Mouse (Mus musculus) kidney, postnatal 0 days (tissue): ENCODE measurements around the gene Lepr. TPM values are rescaled to one million over a fixed set of nuclear protein-coding genes. Genes with fewer than 3 reads are reported as not detected.

Experiments
- ATAC-seq: fragments of 200-750 bp; cut with Nextera tagmentation; replicated peaks from 2 replicates; pipeline ENCODE4 v1.8.0; 2017; ENCODE audit warnings: low read depth, moderate number of reproducible peaks, moderate TSS enrichment, moderate library complexity; ENCODE audit not compliant: low FRiP score
- DNase-seq: peaks from one replicate; pipeline ENCODE4 v3.0.0-alpha.2; 2016; ENCODE audit warnings: low spot score
- H3K27ac ChIP-seq: fragments of 300-500 bp; sonication (generic); 2 replicates; pipeline ENCODE4 v1.5.1; 2014; ENCODE audit warnings: mild to moderate bottlenecking
- H3K27me3 ChIP-seq: fragments of 300-500 bp; sonication (generic); 2 replicates; pipeline ENCODE4 v1.6.1; 2014; ENCODE audit warnings: low read length, mixed read lengths; ENCODE audit not compliant: insufficient read depth
- H3K36me3 ChIP-seq: fragments of 300-500 bp; sonication (generic); 2 replicates; pipeline ENCODE4 v1.6.1; 2014; ENCODE audit warnings: low read length, mixed read lengths; ENCODE audit not compliant: insufficient read depth
- H3K4me1 ChIP-seq: fragments of 300-500 bp; sonication (generic); replicated peaks from 2 replicates; pipeline ENCODE4 v1.6.1; 2014; ENCODE audit warnings: antibody characterized with exemption, low read length, mixed read lengths; ENCODE audit not compliant: insufficient read depth
- H3K4me2 ChIP-seq: fragments of 300-500 bp; sonication (generic); 2 replicates; pipeline ENCODE4 v1.6.1; 2014; ENCODE audit warnings: mild to moderate bottlenecking, low read length, moderate library complexity, mixed read lengths
- H3K4me3 ChIP-seq: fragments of 300-500 bp; sonication (generic); replicated peaks from 2 replicates; pipeline ENCODE4 v1.5.1; 2014; ENCODE audit warnings: low read depth, low read length
- H3K9ac ChIP-seq: fragments of 300-500 bp; sonication (generic); 2 replicates; pipeline ENCODE4 v1.6.1; 2014; ENCODE audit warnings: low read depth, low read length
- H3K9me3 ChIP-seq: fragments of 300-500 bp; sonication (generic); replicated peaks from 2 replicates; pipeline ENCODE4 v1.6.1; 2016; ENCODE audit warnings: low read length, inconsistent platforms, mixed read lengths
- CTCF ChIP-seq: IDR thresholded peaks from 2 replicates; pipeline ENCODE4 v1.5.1; 2016; ENCODE audit warnings: antibody characterized with exemption, low read depth, mild to moderate bottlenecking, moderate library complexity
- WGBS: fragments of 180-500 bp; shearing (Covaris S2); extraction: QIAGEN DNeasy Blood & Tissue Kit; methylation state at CpG from one replicate; pipeline ENCODE4 v1.1.7; 2014; 5-methylcytosine and 5-hydroxymethylcytosine counted together
- polyA plus RNA-seq: library from polyadenylated mRNA; unstranded; fragments of >200 nt; fragmentation: Nextera tagmentation; extraction: Ambion mirVana; gene quantifications from 2 replicates; pipeline ENCODE4 v1.2.1, GENCODE M21; 2015

Gene Lepr
- polyA plus RNA-seq, 1 experiment from 2014 or later = 7.2 TPM

GRCm38 (mm10) chr4:101683086-101683485 is 34.1 kb upstream of the Lepr start:
- WGBS = 83% methylated on average over 3 of the region's 3 CpGs
- Histone ChIP-seq H3K9me3 (no peaks in the 10 kb centered on the region), H3K27ac (no peak overlapping the region), H3K36me3 (no peaks in the 10 kb centered on the region), H3K4me3 (no peak overlapping the region), H3K4me1 (no peaks in the 10 kb centered on the region), H3K9ac (no peak overlapping the region), H3K27me3 (no peaks in the 10 kb centered on the region), H3K4me2 (no peak overlapping the region)
- TF ChIP-seq CTCF = no peak
- DNase-seq (no peak), ATAC-seq (no peak)

GRCm38 (mm10) chr4:101684821-101685220 is 32.4 kb upstream of the Lepr start:
- no peaks in the 10 kb centered on the region for H3K4me1 ChIP-seq
- no peaks in the 10 kb centered on the region for H3K27me3 ChIP-seq

GRCm38 (mm10) chr4:101686227-101686810 is 30.9 kb upstream of the Lepr start:
- H3K27ac ChIP-seq = no peak overlapping the region
- no peaks in the 10 kb centered on the region for H3K9me3 ChIP-seq
- ATAC-seq = no peak
- no peaks in the 10 kb centered on the region for H3K36me3 ChIP-seq
- no peak overlapping the region for H3K9ac ChIP-seq
- no peak for DNase-seq
- no peaks in the 10 kb centered on the region for H3K27me3 ChIP-seq
- no peak overlapping the region for H3K4me3 ChIP-seq
- no peak overlapping the region for H3K4me2 ChIP-seq
- TF ChIP-seq CTCF = no peak
- no peaks in the 10 kb centered on the region for H3K4me1 ChIP-seq
- WGBS = 73% methylated on average over 13 of the region's 13 CpGs

More at GRCm38 (mm10) chr4:101684821-101685220, 32.4 kb upstream of the Lepr start:
- Histone ChIP-seq H3K4me2 (no peak overlapping the region), H3K36me3 (no peaks in the 10 kb centered on the region), H3K9me3 (no peaks in the 10 kb centered on the region), H3K9ac (no peak overlapping the region), H3K27ac (no peak overlapping the region), H3K4me3 (no peak overlapping the region)
- ATAC-seq = no peak
- no peak for TF ChIP-seq CTCF
- no peak for DNase-seq
- WGBS = 74% methylated on average over 3 of the region's 3 CpGs

GRCm38 (mm10) chr4:101689241-101689640 is 28.0 kb upstream of the Lepr start:
- Histone ChIP-seq H3K9ac (no peak overlapping the region), H3K4me3 (no peak overlapping the region), H3K4me2 (no peak overlapping the region), H3K27ac (no peak overlapping the region), H3K4me1 (no peaks in the 10 kb centered on the region), H3K9me3 (no peaks in the 10 kb centered on the region), H3K36me3 (no peaks in the 10 kb centered on the region), H3K27me3 (no peaks in the 10 kb centered on the region)
- ATAC-seq = no peak
- TF ChIP-seq CTCF = no peak
- no peak for DNase-seq
- WGBS = 73% methylated on average over 4 of the region's 4 CpGs

GRCm38 (mm10) chr4:101689645-101690044 is 27.6 kb upstream of the Lepr start:
- no peak for TF ChIP-seq CTCF
- Histone ChIP-seq H3K4me1 (no peaks in the 10 kb centered on the region), H3K27me3 (no peaks in the 10 kb centered on the region), H3K27ac (no peak overlapping the region), H3K9me3 (no peaks in the 10 kb centered on the region), H3K4me2 (no peak overlapping the region), H3K36me3 (no peaks in the 10 kb centered on the region), H3K9ac (no peak overlapping the region), H3K4me3 (no peak overlapping the region)
- whole genome bisulfite sequencing = 68% methylated on average over 5 of the region's 5 CpGs
- ATAC-seq (no peak), DNase-seq (no peak)

GRCm38 (mm10) chr4:101692892-101693291 is 24.3 kb upstream of the Lepr start:
- H3K36me3 ChIP-seq = no peaks in the 10 kb centered on the region
- H3K4me3 ChIP-seq = no peak overlapping the region
- ATAC-seq (no peak), DNase-seq (no peak)
- 58% methylated on average over 4 of the region's 4 CpGs for WGBS
- no peaks in the 10 kb centered on the region for H3K4me1 ChIP-seq
- TF ChIP-seq CTCF = no peak
- no peak overlapping the region for H3K4me2 ChIP-seq
- H3K27ac ChIP-seq = no peak overlapping the region
- no peak overlapping the region for H3K9ac ChIP-seq
- no peaks in the 10 kb centered on the region for H3K27me3 ChIP-seq
- no peaks in the 10 kb centered on the region for H3K9me3 ChIP-seq

- DNase-seq (no peak), ATAC-seq (no peak)
- Histone ChIP-seq H3K4me2 (no peak overlapping the region), H3K4me3 (no peak overlapping the region), H3K4me1 (no peaks in the 10 kb centered on the region), H3K9ac (no peak overlapping the region), H3K27ac (no peak overlapping the region), H3K27me3 (no peaks in the 10 kb centered on the region), H3K36me3 (no peaks in the 10 kb centered on the region), H3K9me3 (no peaks in the 10 kb centered on the region)
- TF ChIP-seq CTCF = no peak
- WGBS = 69% methylated on average over 6 of the region's 6 CpGs
These were observed 22.7 kb upstream of the Lepr start for GRCm38 (mm10) chr4:101694529-101694928.
